Mouse (Mus musculus) stomach, postnatal 0 days (tissue): ENCODE results near the gene Pianp. TPM values are rescaled to one million over a fixed set of nuclear protein-coding genes. Genes with fewer than 3 reads are reported as not detected.
A peak's percentile ranks its signal among the peaks of the same experiment; 100 is the strongest.

Source experiments
- ATAC-seq: fragments of 200-750 bp; cut with Nextera tagmentation; 2 replicates; pipeline ENCODE4 v1.8.0; 2017; ENCODE audit not compliant: low FRiP score, low TSS enrichment
- DNase-seq: peaks from one replicate; pipeline ENCODE4 v3.0.0-alpha.2; 2016; ENCODE audit warnings: low spot score
- H3K27ac ChIP-seq: fragments of 300-500 bp; sonication (generic); replicated peaks from 2 replicates; pipeline ENCODE4 v1.5.1; 2014; ENCODE audit warnings: mild to moderate bottlenecking, control low read depth
- H3K27me3 ChIP-seq: fragments of 300-500 bp; sonication (generic); 2 replicates; pipeline ENCODE4 v1.6.1; 2014; ENCODE audit warnings: low read length; ENCODE audit not compliant: control insufficient read depth, insufficient read depth
- H3K36me3 ChIP-seq: fragments of 300-500 bp; sonication (generic); 2 replicates; pipeline ENCODE4 v1.6.1; 2014; ENCODE audit warnings: low read length, mixed read lengths; ENCODE audit not compliant: control insufficient read depth, insufficient read depth
- H3K4me1 ChIP-seq: fragments of 300-500 bp; sonication (generic); replicated peaks from 2 replicates; pipeline ENCODE4 v1.6.1; 2014; ENCODE audit warnings: antibody characterized with exemption; ENCODE audit not compliant: control insufficient read depth, insufficient read depth
- H3K4me2 ChIP-seq: fragments of 300-500 bp; sonication (generic); replicated peaks from 2 replicates; pipeline ENCODE4 v1.6.1; 2014; ENCODE audit warnings: low read depth, mild to moderate bottlenecking, control low read depth, moderate library complexity
- H3K4me3 ChIP-seq: fragments of 300-500 bp; sonication (generic); 2 replicates; pipeline ENCODE4 v1.5.1; 2014; ENCODE audit warnings: low read depth, low read length, control low read depth
- H3K9ac ChIP-seq: fragments of 300-500 bp; sonication (generic); 2 replicates; pipeline ENCODE4 v1.6.1; 2014; ENCODE audit warnings: mild to moderate bottlenecking, low read length, control low read depth, mixed read lengths
- H3K9me3 ChIP-seq: fragments of 300-500 bp; sonication (generic); 2 replicates; pipeline ENCODE4 v1.6.1; 2016; ENCODE audit warnings: low read length; ENCODE audit not compliant: control insufficient read depth
- CTCF ChIP-seq: IDR thresholded peaks from 2 replicates; pipeline ENCODE4 v1.5.1; 2016; ENCODE audit warnings: antibody characterized with exemption, low read depth, mild to moderate bottlenecking, moderate library complexity
- EP300 ChIP-seq: optimal IDR thresholded peaks from 2 replicates; pipeline ENCODE3; 2016; ENCODE audit warnings: antibody characterized with exemption
- WGBS: fragments of 180-500 bp; shearing (Covaris S2); extraction: QIAGEN DNeasy Blood & Tissue Kit; methylation state at CpG from one replicate; pipeline ENCODE4 v1.1.7; 2014; 5-methylcytosine and 5-hydroxymethylcytosine counted together
- polyA plus RNA-seq: library from polyadenylated mRNA; unstranded; fragments of >200 nt; fragmentation: Nextera tagmentation; extraction: Ambion mirVana; gene quantifications from 2 replicates; pipeline ENCODE4 v1.2.1, GENCODE M21; 2015

The Pianp gene
- polyA plus RNA-seq, 1 experiment from 2014 or later: 3.1 TPM

- 9% methylated on average over 8 of the region's 8 CpGs for WGBS
- Histone ChIP-seq H3K9me3 (no peaks in the 10 kb centered on the region), H3K27me3 (peaks cover 7% of the 10 kb centered on the region; the same call in 1 of the 2 replicates), H3K36me3 (no peaks in the 10 kb centered on the region), H3K9ac (no peak overlapping the region), H3K4me2 (no peak overlapping the region), H3K4me1 (peaks cover 2% of the 10 kb centered on the region; the same call in 1 of the 2 replicates), H3K4me3 (no peak overlapping the region), H3K27ac (no peak overlapping the region)
- ATAC-seq: no peak
- TF ChIP-seq CTCF (no peak), EP300 (no peak)
- no peak for DNase-seq
Observed at GRCm38 (mm10) chr6:124998066-124998465, 1.6 kb downstream of the Pianp start.

DNA sequence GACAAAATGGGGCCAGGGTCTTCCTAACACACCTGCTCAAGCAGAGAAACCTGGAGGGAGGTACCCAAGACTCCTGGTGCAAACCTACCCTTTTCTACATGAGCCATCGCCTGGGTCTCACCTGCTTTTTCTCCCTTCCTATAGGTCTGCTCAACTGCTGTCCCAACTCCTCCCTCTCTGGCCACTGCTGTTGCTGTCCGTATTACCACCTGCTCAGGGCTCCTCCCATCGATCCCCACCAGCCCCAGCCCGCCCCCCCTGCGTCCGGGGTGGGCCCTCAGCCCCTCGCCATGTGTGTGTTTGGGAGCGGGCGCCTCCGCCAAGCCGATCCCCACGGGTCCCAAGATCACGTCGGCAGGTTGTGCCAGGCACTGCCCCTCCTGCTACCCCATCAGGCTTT is 2.6 kb downstream of the Pianp start:
- Histone ChIP-seq H3K9me3 (no peaks in the 10 kb centered on the region), H3K9ac (no peak overlapping the region), H3K36me3 (no peaks in the 10 kb centered on the region), H3K4me2 (no peak overlapping the region), H3K4me1 (peaks cover 2% of the 10 kb centered on the region; the same call in 1 of the 2 replicates), H3K27ac (no peak overlapping the region), H3K27me3 (peaks cover 7% of the 10 kb centered on the region; the same call in 1 of the 2 replicates), H3K4me3 (no peak overlapping the region)
- no peak for DNase-seq
- 36% methylated on average over 14 of the region's 14 CpGs for WGBS
- TF ChIP-seq EP300: no peak
- no peak for TF ChIP-seq CTCF
- no peak for ATAC-seq

DNA sequence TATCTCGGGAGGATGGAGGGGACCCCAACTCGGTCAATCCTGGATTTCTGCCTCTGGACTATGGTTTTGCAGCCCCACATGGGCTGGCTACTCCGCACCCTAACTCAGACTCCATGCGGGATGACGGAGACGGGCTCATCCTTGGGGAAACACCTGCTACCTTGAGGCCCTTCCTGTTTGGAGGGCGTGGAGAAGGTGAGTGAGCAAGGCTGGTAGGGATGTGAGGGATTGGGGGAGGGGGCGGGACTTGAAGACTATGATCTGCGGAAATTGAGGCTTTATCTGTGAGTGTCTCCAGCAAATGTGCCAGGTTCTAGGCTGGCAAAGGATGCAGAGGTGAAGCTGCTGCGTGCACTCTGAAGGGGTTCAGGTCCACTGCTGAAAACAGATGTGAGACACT is 3.1 kb downstream of the Pianp start:
- 25% methylated on average over 10 of the region's 10 CpGs for WGBS
- H3K4me1 ChIP-seq: peaks cover 2% of the 10 kb centered on the region; the same call in 1 of the 2 replicates
- TF ChIP-seq CTCF (no peak), EP300 (no peak)
- no peak overlapping the region for H3K27ac ChIP-seq
- H3K9me3 ChIP-seq: no peaks in the 10 kb centered on the region
- no peak overlapping the region for H3K4me2 ChIP-seq
- H3K4me3 ChIP-seq: no peak overlapping the region
- ATAC-seq (no peak), DNase-seq (no peak)
- H3K36me3 ChIP-seq: no peaks in the 10 kb centered on the region
- no peak overlapping the region for H3K9ac ChIP-seq
- peaks cover 6% of the 10 kb centered on the region; the same call in 1 of the 2 replicates for H3K27me3 ChIP-seq

DNA sequence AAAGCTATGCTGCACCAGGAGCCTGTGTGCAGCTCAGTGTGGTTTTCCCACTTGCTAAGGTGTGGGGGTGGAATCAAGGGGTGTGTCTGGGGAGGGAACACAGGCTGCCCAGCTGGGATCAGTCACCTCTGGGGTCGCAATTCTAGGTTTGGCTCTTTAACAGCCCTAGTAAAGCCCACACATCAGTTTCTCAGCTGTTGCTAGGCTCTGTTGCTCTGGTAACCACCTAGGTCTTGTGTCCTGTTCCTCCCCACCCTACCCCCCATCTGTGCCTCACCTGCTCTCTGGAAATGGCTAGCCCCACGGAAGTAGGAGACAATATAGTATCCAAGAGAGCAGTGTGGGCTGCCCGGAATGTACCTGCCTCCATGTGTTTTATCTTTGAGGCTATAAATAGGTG is 7.2 kb downstream of the Pianp start:
- Histone ChIP-seq H3K27me3 (no peaks in the 10 kb centered on the region; the same call in 1 of the 2 replicates), H3K4me2 (no peak overlapping the region), H3K9me3 (no peaks in the 10 kb centered on the region), H3K27ac (no peak overlapping the region), H3K9ac (no peak overlapping the region), H3K4me3 (no peak overlapping the region), H3K36me3 (no peaks in the 10 kb centered on the region), H3K4me1 (no peaks in the 10 kb centered on the region)
- TF ChIP-seq EP300: no peak
- peak; percentile 21; the same call in 1 of the 2 replicates for ATAC-seq
- DNase-seq: no peak
- 16% methylated on average over 3 of the region's 3 CpGs for WGBS

GRCm38 (mm10) chr6:125005086-125005485 is 8.6 kb downstream of the Pianp start:
- no peak overlapping the region for H3K4me2 ChIP-seq
- no peaks in the 10 kb centered on the region for H3K27me3 ChIP-seq
- no peak overlapping the region for H3K4me3 ChIP-seq
- no peaks in the 10 kb centered on the region for H3K36me3 ChIP-seq
- DNase-seq: no peak
- no peak overlapping the region for H3K9ac ChIP-seq
- H3K9me3 ChIP-seq: no peaks in the 10 kb centered on the region
- H3K4me1 ChIP-seq: no peaks in the 10 kb centered on the region
- no peak overlapping the region for H3K27ac ChIP-seq
- TF ChIP-seq EP300: no peak
- no peak for ATAC-seq
- whole genome bisulfite sequencing: 29% methylated on average over 3 of the region's 3 CpGs

DNA sequence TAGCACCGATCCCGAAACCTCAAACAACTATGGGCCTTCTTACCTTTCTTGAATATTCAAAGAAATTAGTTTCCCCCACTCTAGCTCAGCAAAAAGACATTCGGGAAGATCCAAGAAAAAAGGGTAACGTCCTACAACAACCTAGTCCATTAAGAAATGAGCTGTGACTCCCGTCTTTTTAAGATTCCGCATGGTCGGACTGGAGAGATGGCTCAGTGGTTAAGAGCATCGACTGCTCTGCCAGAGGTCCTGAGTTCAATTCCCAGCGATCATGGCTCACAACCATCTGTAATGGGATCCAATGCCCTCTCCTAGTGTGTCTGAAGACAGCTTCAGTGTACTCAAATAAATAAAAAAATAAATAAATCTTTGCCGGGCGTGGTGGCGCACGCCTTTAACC is 11.6 kb downstream of the Pianp start:
- H3K9ac ChIP-seq: no peak overlapping the region
- peak overlapping the region; percentile 83 for H3K4me3 ChIP-seq
- peak overlapping the region; percentile 65 for H3K4me2 ChIP-seq
- H3K27me3 ChIP-seq: no peaks in the 10 kb centered on the region
- H3K27ac ChIP-seq: no peak overlapping the region
- TF ChIP-seq EP300: no peak
- TF ChIP-seq CTCF: no peak
- DNase-seq (no peak), ATAC-seq (no peak)
- no peaks in the 10 kb centered on the region for H3K36me3 ChIP-seq
- no peaks in the 10 kb centered on the region for H3K4me1 ChIP-seq
- 43% methylated on average over 13 of the region's 13 CpGs for WGBS
- H3K9me3 ChIP-seq: no peaks in the 10 kb centered on the region
